Mouse (Mus musculus): ENCODE measurements around the gene Pld2. TPM values are rescaled to one million over a fixed set of nuclear protein-coding genes. Genes with fewer than 3 reads are reported as not detected.

Pld2 gene
- polyA plus RNA-seq, 1 experiment = 13.9 TPM

DNA sequence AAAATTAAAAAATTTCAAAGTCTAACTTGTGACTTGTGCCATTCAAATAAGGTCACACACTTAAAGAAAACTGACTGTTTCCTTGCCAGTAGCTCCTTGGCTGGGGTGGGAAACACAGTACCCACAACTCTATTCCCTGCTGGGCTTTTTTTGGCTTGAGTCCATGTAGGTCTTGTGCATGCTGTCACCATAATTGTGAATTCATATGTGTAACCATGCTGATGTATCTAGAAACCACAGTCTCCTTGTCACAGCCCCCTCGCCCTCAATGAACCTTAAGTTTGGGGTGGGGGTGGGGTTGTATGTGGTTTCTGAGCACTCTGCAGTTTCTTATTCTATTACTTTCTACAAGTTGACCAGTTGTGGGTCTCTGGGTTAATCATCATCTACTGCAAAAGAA is 51.9 kb downstream of the Pld2 start:
- H3K36me3 ChIP-seq (ENCODE audit: control insufficient read depth, insufficient read depth, low read length) = no peaks in the 10 kb centered on the region
- no peaks in the 10 kb centered on the region for H3K27me3 ChIP-seq (ENCODE audit: control insufficient read depth, insufficient read depth, low read length)
- H3K4me1 ChIP-seq (ENCODE audit: control insufficient read depth, insufficient read depth, insufficient read length) = peaks cover 18% of the 10 kb centered on the region; the same call in 1 of the 2 replicates
- no peak overlapping the region for H3K4me3 ChIP-seq (ENCODE audit: extremely low read depth, insufficient read depth, insufficient read length)
- TF ChIP-seq POLR2A (IDR thresholded peaks at IDR 0.05; ENCODE audit: low read depth, low read length) (no peak), CTCF (IDR thresholded peaks at IDR 0.05; ENCODE audit: extremely low read depth, insufficient read depth, insufficient read length, insufficient replicate concordance) (no peak)
- WGBS = 64% methylated on average over 1 of the region's 1 CpGs
- no peak for DNase-seq (ENCODE audit: low read depth in 1 of 2, low spot score in 2 of 2)
- H3K27ac ChIP-seq (ENCODE audit: insufficient read depth, low read length) = no peak overlapping the region

DNA sequence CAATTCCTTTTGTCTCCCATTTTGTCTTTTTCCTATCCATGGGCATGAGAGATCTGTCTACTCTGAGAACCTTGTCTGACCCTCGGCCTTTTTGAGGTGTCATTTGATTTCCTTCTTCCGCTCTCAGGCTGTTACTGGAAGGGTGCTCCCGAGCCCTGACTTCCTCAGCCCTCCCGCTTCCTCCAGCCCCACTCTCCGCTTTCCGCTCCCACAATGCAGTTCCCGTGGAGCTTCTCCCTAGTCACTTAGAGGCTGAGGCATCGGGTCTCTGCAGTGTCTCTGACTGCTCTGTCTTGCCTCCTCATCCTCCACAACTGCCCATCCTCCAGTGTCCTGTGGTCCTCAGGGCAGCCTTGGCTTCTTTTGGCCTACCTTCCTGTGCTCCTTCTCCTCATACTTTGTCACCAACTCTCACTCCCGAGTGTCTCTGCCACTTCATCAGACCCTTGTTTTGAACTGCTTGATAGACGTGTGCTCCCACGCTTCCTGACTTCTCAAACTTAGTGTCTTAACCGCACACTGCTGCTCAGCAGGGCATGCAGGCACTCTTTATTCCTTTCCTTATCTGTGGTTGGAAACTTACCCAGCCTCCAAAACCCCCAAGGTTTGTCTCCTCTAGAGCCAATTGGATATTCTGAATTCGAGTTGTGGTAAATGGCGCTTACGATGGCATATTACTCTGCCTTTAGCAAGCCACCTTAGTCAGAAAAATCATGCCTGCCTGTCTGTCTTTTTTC is 54.6 kb downstream of the Pld2 start:
- TF ChIP-seq POLR2A (IDR thresholded peaks at IDR 0.05; ENCODE audit: low read depth, low read length) (no peak), CTCF (IDR thresholded peaks at IDR 0.05; ENCODE audit: extremely low read depth, insufficient read depth, insufficient read length, insufficient replicate concordance) (no peak)
- Histone ChIP-seq H3K4me1 (ENCODE audit: control insufficient read depth, insufficient read depth, insufficient read length) (peaks cover 19% of the 10 kb centered on the region; the same call in 1 of the 2 replicates), H3K4me3 (ENCODE audit: extremely low read depth, insufficient read depth, insufficient read length) (no peak overlapping the region), H3K27ac (ENCODE audit: insufficient read depth, low read length) (peak overlapping the region; percentile 52), H3K36me3 (ENCODE audit: control insufficient read depth, insufficient read depth, low read length) (no peaks in the 10 kb centered on the region), H3K27me3 (ENCODE audit: control insufficient read depth, insufficient read depth, low read length) (no peaks in the 10 kb centered on the region)
- WGBS = 55% methylated on average over 15 of the region's 15 CpGs
- no peak for DNase-seq (ENCODE audit: low read depth in 1 of 2, low spot score in 2 of 2)

DNA sequence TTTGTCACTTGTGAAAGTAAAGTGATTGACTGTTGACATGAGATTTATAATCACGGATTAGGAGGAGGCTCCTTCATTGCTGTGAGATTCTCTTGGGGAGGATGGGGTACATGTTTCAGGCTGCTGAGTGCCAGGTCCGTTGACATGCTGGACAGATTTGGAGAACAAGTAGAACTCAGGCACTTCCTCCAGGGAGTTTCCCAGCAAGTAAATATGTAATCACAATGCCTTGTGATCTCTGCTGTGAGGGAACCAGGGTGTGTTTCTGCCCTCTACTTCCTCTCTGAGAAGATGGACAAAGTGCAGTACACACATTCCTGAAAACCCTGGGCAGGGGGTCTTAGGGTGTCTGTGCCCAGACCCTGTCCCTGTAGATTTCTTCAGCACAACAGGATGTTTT is 55.8 kb downstream of the Pld2 start:
- H3K36me3 ChIP-seq (ENCODE audit: control insufficient read depth, insufficient read depth, low read length) = no peaks in the 10 kb centered on the region
- H3K27ac ChIP-seq (ENCODE audit: insufficient read depth, low read length) = peak overlapping the region; percentile 74
- TF ChIP-seq POLR2A (IDR thresholded peaks at IDR 0.05; ENCODE audit: low read depth, low read length) (no peak), CTCF (IDR thresholded peaks at IDR 0.05; ENCODE audit: extremely low read depth, insufficient read depth, insufficient read length, insufficient replicate concordance) (no peak)
- H3K4me1 ChIP-seq (ENCODE audit: control insufficient read depth, insufficient read depth, insufficient read length) = peaks cover 19% of the 10 kb centered on the region; the same call in 1 of the 2 replicates
- H3K4me3 ChIP-seq (ENCODE audit: extremely low read depth, insufficient read depth, insufficient read length) = no peak overlapping the region
- H3K27me3 ChIP-seq (ENCODE audit: control insufficient read depth, insufficient read depth, low read length) = no peaks in the 10 kb centered on the region
- DNase-seq (ENCODE audit: low read depth in 1 of 2, low spot score in 2 of 2) = no peak
- 48% methylated on average over 2 of the region's 2 CpGs for WGBS

DNA sequence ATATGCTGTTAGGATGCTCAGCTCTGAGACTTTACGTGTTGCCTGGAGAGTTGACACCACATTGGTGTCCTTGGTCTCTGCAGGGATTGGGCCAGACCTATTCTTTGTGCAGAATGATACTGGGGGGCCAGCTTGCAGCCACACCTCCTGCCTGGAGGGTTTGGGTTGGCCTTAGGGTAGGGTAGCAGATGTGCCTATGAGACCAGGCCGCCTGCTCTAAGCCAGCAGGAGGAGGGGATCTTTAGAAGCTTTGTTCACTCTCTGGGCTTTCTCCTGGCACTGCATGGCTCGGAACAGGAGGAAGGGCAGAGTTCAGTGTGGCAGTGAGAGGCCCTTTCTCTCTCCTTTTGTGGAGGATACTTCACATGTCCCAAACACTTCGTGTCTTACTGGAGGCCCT is 56.2 kb downstream of the Pld2 start:
- no peaks in the 10 kb centered on the region for H3K36me3 ChIP-seq (ENCODE audit: control insufficient read depth, insufficient read depth, low read length)
- 74% methylated on average over 4 of the region's 4 CpGs for WGBS
- H3K27ac ChIP-seq (ENCODE audit: insufficient read depth, low read length) = peak overlapping the region; percentile 74
- H3K4me3 ChIP-seq (ENCODE audit: extremely low read depth, insufficient read depth, insufficient read length) = no peak overlapping the region
- no peaks in the 10 kb centered on the region for H3K27me3 ChIP-seq (ENCODE audit: control insufficient read depth, insufficient read depth, low read length)
- no peak for DNase-seq (ENCODE audit: low read depth in 1 of 2, low spot score in 2 of 2)
- TF ChIP-seq POLR2A (IDR thresholded peaks at IDR 0.05; ENCODE audit: low read depth, low read length) = no peak
- TF ChIP-seq CTCF (IDR thresholded peaks at IDR 0.05; ENCODE audit: extremely low read depth, insufficient read depth, insufficient read length, insufficient replicate concordance) = no peak
- peaks cover 19% of the 10 kb centered on the region; the same call in 1 of the 2 replicates for H3K4me1 ChIP-seq (ENCODE audit: control insufficient read depth, insufficient read depth, insufficient read length)

DNA sequence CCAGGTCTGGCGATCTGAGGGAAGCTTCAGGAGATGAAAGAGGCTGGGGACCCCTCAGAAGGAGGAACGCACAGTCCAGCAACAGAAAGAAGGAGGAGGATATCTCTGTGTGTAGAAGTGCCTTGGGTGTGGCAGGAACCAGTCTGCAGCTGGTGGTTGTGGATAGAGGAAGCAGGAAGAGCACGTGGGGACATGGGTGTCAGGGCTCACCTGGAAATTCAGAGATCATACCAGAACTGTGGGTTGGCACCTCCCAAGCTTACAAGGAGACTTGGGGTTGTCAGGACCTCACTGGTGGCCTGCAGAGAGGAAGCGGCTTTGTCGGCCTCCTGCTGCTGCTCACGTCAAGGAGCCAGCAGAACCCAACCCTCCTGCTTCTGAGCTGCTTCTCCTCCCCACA is 57.4 kb downstream of the Pld2 start:
- Histone ChIP-seq H3K4me3 (ENCODE audit: extremely low read depth, insufficient read depth, insufficient read length) (no peak overlapping the region), H3K27ac (ENCODE audit: insufficient read depth, low read length) (peak overlapping the region; percentile 31), H3K27me3 (ENCODE audit: control insufficient read depth, insufficient read depth, low read length) (no peaks in the 10 kb centered on the region), H3K4me1 (ENCODE audit: control insufficient read depth, insufficient read depth, insufficient read length) (peaks cover 19% of the 10 kb centered on the region; the same call in 1 of the 2 replicates), H3K36me3 (ENCODE audit: control insufficient read depth, insufficient read depth, low read length) (peaks cover 2% of the 10 kb centered on the region; the same call in 1 of the 2 replicates)
- WGBS = 38% methylated on average over 6 of the region's 6 CpGs
- DNase-seq (ENCODE audit: low read depth in 1 of 2, low spot score in 2 of 2) = no peak
- no peak for TF ChIP-seq CTCF (IDR thresholded peaks at IDR 0.05; ENCODE audit: extremely low read depth, insufficient read depth, insufficient read length, insufficient replicate concordance)
- TF ChIP-seq POLR2A (IDR thresholded peaks at IDR 0.05; ENCODE audit: low read depth, low read length) = no peak

DNA sequence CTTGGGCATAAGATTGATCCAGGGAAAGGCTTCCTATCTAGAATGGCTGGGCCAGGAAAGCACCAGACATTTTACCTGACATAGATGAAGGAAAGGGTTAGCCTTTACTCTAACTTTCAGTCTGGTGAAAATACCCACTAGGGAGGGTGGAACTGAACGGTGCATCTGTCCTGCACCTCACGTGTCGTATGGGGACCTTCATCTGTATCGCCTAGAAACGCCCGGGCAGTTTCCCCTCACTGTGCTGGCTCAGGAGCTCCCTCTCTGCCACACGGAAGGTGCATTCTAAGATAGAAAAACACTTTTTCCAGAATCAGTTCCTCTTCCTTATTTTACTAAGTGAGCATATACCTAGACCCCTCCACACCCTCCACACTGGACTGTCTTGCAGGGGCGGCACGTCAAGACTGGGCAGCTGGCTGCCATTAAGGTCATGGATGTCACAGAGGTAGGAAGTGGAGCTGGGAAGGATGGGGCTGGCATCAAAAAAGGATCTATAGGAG is 58.6 kb downstream of the Pld2 start:
- WGBS = 65% methylated on average over 9 of the region's 9 CpGs
- Histone ChIP-seq H3K4me3 (ENCODE audit: extremely low read depth, insufficient read depth, insufficient read length) (no peak overlapping the region), H3K4me1 (ENCODE audit: control insufficient read depth, insufficient read depth, insufficient read length) (peaks cover 19% of the 10 kb centered on the region; the same call in 1 of the 2 replicates), H3K27me3 (ENCODE audit: control insufficient read depth, insufficient read depth, low read length) (no peaks in the 10 kb centered on the region), H3K36me3 (ENCODE audit: control insufficient read depth, insufficient read depth, low read length) (peaks cover 2% of the 10 kb centered on the region; the same call in 1 of the 2 replicates), H3K27ac (ENCODE audit: insufficient read depth, low read length) (no peak overlapping the region)
- no peak for DNase-seq (ENCODE audit: low read depth in 1 of 2, low spot score in 2 of 2)
- no peak for TF ChIP-seq CTCF (IDR thresholded peaks at IDR 0.05; ENCODE audit: extremely low read depth, insufficient read depth, insufficient read length, insufficient replicate concordance)
- no peak for TF ChIP-seq POLR2A (IDR thresholded peaks at IDR 0.05; ENCODE audit: low read depth, low read length)
